Comparison of ENCODE assay signal across 15 mouse cellular contexts in genomic region chr7:78333422-78333821, GRCm38 (mm10).
"Had no signal": no experiment of that assay in that cellular context is flagged by ENCODE, and none has a peak within 500 bp of the region (broad histone marks: within the 10 kb centered on the region; RNA-seq: fewer than 3 reads in every experiment).

No protein-coding gene starts in this region.

- H3K27me3 ChIP-seq: lung, embryonic 15.5 days; megakaryocyte, embryonic 14.5 days; midbrain, embryonic 13.5 days; midbrain, embryonic 15.5 days; neural tube, embryonic 12.5 days; stomach, embryonic 15.5 days had no signal

- H3K27ac ChIP-seq: lung, embryonic 15.5 days; macrophage; midbrain, embryonic 13.5 days; midbrain, embryonic 15.5 days; neural tube, embryonic 12.5 days; stomach, embryonic 15.5 days; stomach, postnatal 0 days had no signal

- H3K4me3 ChIP-seq: lung, embryonic 15.5 days; megakaryocyte, embryonic 14.5 days; midbrain, embryonic 13.5 days; midbrain, embryonic 15.5 days; neural tube, embryonic 12.5 days; stomach, embryonic 15.5 days had no signal

- H3K4me1 ChIP-seq: lung, embryonic 15.5 days; megakaryocyte, embryonic 14.5 days; midbrain, embryonic 13.5 days; midbrain, embryonic 15.5 days; stomach, embryonic 15.5 days had no signal

- DNase-seq: lung, adult 2 months; lung, postnatal 14 days; lung, postnatal 36 days; right cerebral cortex, postnatal 14 days; thymus, adult 2 months; thymus, postnatal 25 days; thymus, postnatal 4 days had no signal
